Mouse (Mus musculus) retina, adult 2 months (tissue): Measurements from ENCODE around the gene Igf2bp2.

Experiments used
- DNase-seq: peaks from one replicate; pipeline ENCODE4 v3.0.0-alpha.2; 2012; ENCODE audit warnings: low read depth, low spot score

The Igf2bp2 gene

DNA sequence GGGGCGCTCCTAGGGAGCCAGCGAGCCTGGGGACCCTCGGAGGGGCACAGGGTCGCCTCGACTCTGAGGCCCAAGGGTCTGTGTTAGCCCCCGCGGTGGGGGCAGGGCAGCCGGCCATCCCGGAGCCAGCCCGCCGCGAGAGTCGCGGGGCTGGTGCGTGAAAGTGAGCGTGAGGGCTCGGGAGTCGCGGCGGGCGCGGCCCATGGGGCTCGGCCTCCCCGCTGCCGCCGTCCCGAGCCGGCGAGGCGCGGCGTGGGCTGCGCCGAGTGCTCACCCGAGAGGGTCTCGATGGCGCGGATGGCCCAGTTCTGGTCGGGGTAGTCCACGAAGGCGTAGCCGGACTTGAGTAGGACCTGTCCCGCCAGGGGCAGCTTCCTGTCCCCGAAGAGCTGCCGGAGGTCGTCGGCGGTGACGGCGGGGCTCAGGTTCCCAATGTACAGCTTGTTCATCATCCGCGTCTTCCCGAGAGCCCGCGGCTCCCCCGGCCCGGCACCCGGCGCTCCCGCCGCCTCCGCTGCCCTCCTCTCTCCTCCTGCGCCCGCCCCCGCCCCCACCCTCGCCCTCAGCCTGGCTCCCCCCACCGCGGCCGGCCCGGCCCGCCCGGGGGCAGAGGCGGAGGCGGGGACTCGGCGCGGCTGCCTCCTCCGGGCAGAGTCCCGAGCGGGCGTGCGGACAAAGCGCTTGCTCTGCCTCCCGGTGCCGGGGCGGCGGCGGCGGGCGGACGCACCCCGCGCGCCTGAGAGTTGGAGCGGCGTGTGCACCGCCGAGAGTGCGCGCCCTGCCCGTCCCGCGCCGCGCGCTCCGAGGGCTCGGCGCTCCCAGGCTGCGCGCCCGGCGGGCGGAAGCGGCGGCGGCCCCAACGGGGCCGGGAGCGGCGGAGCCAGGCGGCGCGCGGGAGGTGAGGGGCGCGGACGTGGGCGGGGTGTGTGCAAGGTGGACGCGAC is at the start of gene Igf2bp2:
Igf2bp2 (minus strand) TSS at position 788 of the 944 bp plus-strand sequence.
- DNase-seq: no peak

DNA sequence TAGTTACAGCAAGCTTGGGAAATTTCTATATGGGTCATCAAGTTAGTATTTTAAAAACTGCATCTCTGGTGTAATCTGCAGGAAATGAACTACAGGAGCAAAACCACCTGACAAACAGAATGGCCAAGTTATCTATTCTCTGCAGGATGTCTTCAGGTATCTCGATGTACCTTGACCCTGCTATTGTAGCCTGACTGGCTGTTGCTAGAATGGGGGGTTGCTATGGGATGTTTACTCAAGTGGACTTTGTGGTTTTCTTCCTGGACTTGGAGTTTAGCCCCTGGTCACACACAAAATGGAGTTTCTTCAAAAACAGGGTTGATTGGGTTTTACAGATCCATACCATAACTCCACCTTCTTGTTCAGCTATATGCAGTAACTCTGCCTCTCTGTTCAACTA is 40.4 kb upstream of the Igf2bp2 start:
- DNase-seq: no peak

DNA sequence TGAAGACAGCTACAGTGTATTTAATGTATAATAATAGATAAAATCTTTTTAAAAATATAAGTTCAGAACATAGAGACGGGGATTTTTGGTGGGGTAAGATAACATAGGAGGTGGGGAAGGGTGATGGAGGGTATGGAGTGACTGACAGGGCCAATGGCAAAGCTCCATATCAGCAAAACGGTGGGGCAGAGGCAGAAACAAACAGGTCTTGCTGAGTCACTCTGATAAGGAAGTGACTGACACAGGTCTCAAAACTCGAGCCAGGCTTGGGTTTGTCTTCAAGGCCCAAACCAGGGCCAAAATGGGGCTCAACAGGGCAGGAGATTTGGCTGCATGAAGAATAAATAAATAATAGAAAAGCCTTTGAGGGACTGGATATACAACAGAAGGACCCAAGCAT is 38.8 kb upstream of the Igf2bp2 start:
- no peak for DNase-seq

DNA sequence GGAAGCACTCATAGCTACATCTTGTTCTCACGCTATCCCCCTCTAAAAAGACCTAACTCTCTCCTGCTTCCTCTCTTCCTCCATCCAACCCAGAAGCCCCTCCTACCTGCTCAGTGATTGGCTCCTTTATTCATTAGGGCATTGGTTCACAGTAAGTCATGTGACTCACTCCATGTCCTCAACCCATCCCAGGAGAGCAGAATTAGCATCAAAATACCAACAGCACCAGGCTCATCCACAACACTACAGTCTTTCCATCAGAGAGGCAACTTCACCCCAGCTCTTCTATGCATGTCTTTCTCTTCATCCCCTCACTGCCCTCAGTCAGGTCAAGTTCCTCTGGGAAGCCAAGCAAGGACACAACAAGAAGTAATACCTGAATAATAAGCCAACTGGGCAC is 37.4 kb upstream of the Igf2bp2 start:
- no peak for DNase-seq

DNA sequence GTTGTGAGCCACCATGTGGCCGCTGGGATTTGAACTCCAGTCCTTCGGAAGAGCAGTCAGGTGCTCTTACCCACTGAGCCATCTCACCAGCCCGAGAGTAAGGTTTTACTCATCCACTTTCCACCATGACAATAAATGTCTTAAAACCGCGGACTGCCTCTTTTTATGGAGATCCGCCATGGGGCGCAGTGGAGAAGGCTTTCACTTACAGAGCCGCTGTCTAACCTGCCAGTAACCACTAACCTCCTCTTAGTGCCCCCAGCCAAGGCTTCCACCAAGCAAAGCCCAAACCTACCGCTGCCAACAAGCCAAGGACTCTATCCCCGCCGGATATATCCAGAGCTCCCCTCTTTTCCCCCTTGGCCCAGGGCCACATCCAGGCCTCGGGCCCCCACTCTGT is 24.3 kb upstream of the Igf2bp2 start:
- no peak for DNase-seq

DNA sequence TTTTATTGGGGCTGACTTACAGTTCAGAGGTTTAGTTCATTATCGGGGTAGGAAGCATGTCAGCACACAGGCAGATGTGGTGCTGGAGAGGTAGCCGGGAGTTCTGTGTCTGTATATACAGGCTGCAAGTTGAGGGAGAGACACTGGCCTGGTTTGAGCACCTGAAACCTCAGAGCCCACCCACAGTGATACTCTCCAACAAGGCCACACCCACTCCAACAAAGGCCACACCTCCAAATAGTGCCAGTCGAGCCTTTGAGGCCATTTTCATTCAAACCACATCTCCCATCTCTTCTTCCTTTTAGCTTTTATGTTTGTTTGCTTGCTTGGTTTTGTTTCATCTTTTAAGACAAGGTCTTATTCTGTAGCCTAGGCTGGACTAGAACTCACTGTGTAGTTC is 22.3 kb upstream of the Igf2bp2 start:
- no peak for DNase-seq

DNA sequence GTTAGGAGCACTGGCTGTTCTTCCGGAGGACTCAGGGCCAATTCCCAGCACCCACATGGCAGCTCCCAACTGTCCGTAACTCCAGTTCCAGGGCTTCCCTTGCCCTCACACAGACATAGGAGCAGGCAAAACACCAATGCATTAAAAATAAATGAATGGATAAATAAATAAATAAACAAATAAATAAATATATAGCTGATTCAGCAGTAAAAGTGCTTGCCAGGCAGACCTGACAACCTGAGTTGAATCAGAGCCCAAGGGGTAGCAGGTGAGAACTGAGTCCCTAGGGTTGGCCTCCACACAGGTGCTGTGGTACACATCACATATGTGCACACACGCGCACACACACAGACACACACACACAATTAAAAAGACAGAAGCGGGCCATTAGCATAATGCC is 21.0 kb upstream of the Igf2bp2 start:
- DNase-seq: no peak

DNA sequence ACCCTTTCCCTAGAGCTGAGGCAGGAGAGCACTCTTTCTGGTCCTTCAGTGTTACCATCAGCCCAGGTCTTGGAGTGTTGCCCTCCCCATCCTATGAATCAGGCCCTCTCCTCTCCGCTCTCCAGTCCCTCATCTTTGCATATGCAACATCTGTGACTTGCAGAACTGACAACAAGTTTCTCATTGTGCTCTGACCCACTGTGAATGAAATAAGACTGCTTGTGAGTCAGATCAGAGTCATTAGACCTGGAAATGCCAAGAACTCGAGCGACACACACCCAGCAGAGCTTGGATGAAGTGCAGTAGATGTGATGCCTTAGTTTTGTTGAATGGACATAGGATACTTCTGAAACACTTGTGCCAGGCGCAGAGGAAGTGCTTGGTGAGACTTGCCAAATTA is 19.2 kb upstream of the Igf2bp2 start:
- DNase-seq: no peak

DNA sequence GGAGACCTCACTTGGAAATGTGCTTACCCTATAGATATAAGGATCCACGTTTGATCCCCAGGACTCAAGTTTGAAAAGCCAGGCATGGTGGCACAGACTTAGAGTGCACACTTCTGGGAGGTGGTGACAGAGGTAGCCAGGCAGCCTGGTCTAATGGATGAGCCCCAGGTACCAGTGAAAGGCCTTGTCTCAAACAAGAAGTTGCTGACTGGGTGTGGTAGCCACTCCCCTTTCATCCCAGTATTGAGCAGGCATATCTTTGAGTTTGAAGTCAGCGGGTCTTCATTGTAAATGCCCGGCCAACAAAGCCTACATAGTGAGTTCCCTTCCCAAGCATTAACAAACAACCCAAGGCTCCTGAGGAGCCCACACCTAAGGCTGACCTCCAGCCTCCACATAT is 15.7 kb upstream of the Igf2bp2 start:
- no peak for DNase-seq

DNA sequence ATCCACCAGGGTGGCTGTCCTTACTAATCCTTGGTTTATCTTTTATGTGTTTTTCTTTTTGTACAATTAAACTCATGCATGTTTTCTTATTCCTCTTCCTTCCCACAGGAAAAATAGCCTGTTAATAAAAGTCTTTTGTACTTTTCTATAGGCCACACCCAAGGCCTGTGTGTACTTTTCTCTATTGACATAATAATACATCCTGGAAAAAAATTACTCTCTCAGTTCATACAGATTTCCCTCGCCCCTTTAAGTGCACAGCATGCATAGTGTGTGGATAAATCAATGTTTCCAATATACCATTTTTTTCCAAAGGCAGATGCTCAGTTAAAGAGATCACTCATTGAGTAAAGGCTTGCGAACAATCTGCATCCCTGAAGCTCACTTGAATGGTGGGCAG is 14.9 kb upstream of the Igf2bp2 start:
- no peak for DNase-seq

DNA sequence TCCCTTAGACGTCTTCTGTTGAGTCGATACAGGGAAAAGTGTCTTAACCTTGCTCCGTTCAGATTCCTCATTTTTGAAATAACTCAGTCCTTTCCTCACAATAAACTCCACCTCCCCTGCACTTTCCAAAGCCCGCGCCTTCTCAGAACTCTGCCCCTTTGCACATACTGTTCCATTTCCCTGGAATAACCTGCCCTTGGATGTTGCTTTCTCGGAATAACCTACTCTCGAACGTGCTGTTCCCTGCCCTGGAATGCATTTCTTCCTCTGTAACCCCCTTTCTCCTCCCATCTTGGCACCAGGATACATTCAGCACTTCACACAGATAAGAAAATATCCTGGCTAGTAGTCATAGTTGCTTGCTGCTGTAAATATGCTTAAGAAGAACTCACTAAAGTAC is 5.6 kb upstream of the Igf2bp2 start:
- DNase-seq: no peak

DNA sequence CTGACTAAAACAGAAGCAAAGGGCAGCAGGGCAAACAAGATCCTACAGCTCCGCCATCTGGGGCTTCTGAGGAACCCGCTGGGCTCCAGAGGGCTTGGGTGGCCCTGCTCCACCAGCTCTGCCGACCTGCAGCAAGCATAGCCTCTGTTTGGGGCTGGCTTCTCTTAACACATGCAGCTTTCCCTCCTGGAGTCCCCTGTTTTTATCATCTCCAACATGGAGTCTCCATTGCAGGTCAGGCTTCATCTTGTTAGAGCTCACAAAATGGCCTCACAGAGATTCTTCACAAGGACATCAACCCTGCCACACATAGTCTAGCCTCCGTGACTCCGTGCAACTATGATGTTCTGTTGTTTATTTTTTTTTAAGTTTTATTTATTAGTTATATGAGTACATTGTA is 2.5 kb upstream of the Igf2bp2 start:
- no peak for DNase-seq

DNA sequence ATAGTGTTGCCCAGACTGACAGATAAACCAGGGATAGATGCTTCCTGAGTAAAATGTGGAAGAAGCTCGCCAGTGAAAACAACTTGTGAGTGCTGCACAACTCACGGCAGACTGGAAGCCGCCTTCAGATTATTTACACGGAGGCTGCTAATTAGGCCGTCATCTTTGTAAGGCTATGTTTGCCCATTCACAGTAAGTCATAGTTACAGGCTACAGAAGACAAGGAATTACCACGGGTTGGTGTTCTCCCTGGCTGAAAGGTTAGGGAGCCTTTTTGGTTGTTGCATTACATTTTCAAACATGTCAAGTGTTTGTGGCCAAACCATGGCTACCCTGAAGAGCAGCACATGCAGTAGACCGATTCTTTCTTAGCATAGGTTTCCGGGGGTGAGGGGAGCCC is 1.3 kb upstream of the Igf2bp2 start:
- DNase-seq: no peak

DNA sequence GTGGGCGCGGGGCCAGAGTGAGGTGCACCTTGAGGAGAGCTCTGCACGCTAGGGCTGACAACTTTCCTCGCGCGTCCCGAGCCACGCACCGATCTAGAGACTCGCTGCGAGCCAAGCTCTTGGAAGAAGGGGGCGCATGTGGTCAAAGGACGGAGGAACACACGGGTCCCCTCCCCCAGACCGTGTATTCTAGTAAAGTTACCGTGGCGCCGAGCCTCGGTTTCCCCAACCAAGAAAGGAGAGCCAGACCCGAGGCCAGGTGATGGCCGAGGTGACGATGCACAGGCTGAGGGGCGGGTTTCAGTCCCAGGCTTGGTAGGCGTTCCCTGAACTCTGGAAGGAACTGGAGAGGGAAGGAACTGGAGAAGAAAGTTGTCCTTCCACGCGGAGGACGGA is 355 bp upstream of the Igf2bp2 start:
- DNase-seq: no peak

DNA sequence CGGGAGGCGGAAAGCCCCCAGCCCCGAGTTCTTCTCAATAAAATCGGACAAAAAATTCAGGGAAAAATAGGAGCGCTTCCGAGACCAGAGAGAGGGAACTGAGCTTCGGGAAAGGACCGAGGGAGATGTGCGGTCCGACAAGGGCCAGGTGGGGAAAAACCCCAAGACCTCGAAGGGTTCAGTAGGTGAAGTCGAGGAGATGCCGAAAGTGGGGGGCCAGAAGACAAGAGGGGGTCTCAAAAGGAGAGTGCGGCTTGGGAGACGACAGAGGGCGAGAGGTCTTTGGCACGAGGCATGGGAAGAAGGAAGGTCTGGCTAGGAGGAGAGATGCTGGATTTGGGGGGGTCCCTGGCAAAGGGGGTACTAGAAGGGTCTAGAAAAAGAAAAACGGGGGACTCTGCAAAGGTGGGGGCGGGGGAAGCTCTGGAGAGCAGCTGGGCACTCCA is 1.0 kb downstream of the Igf2bp2 start:
- no peak for DNase-seq

DNA sequence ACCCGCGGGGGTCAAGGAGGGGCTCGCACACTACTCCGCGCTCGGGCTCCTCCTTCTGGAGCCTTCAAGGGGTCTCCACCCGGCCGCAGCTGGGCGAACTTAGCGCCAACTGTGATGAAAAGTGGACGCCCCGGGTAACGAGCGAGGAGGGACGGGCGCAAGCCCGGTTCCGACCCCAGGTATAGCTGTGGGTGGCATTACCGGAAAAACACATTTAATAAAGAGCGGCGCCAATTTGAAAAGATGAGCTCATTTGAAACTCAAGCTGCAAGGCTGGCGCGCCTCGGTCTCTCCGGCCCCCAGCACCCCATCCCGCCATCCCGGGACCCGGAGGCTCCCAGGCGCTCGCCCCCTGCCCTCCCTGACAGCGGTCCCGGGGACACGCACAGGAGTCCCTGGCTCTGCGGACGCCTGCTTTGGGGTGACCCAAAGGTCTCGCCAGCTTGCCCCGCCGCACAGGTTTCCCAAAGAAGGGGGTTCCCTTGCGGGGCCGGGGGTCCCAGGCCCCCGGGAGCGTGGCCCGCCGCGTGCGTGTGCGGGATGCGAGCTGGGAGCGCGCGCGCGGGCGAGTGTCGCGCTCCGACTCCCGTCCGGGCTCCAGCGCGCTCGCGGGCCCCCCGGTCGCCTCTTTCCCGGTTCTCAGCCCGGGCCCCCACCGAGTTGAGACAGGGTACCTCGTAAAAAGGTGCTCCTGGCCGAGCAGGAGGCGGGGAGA is 1.6 kb downstream of the Igf2bp2 start:
- DNase-seq: no peak

DNA sequence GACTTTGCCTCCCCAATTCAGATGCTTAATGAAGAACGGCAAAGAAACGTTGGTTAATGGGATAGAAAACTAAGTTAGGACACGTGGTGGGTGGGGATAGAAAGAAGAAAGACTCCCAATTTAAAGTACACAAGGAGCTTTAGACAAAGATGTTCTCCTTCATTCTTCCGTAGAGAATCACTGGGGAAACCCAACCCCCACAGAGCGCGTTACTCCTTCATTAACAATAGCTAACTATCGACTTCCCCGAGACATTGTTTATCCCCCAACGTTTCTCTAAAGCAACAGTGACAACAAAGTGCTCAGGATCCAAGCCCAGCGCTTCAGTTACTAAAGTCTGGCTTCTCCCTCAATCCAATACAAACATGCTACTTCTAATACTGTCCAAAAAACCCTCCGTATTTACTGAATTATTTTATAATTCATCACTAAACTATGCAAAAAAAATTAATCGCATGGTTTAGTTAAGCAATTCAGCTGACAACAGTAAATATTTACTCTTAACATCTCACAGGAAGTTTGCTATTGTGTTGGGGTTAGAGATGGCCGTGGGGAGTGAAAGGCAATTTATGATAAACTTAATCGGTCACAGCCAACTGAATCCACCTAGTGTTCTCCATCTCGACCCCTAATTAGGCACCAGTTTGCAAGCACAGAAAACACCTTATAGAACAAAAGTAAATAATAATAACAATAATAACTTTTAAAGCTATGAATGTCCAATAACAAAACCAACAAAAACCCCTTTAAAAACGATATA is 2.5 kb downstream of the Igf2bp2 start:
- no peak for DNase-seq

DNA sequence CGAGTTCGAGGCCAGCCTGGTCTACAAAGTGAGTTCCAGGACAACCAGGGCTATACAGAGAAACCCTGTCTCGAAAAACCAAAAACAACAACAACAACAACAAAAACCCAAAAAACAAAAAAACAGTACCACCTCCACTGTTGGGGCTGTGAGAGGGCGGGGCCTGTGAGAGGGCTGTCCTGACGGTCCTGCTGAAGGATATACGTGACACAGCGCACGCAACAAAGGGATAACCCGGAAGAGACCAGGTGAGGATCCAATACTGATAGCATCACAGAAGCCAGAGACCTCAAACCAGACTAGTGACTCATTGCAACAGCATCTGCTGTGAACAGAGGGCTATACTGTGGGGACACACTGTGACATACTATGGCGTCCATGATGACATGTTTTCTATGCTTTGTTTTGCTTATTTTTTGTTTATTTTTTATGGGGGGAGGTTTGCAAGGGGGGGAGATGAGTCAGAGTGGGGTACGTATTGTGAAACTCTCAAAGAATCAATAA is 10.1 kb downstream of the Igf2bp2 start:
- no peak for DNase-seq

DNA sequence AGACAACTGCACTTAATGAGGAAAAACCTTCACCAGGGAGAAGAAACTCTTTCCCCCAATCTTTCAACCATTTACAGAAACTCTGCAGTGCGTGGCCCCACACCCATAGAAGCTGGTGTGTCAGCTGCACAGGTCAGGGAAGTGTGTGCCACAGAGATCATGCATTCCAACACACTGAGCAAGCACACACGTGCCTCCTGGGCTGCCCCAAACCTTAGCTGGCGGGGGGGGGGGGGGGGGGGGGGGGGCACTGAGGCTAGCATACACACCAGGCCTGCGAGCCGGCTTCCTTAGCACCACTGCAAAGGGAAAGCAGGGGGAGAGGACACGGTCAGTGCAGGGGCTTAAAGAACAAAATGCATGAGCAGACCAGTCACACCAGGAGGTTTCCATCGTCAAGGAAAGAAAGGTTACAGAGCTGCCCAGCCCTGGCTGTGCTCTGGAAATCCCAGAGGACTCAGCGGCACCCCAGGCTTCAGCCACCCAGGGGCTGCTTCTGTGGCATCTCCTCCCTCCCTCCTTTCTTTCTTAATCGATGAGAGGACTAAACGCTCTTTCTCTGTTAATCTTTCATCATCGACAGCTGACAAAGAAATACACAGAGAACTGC is 11.3 kb downstream of the Igf2bp2 start:
- no peak for DNase-seq

DNA sequence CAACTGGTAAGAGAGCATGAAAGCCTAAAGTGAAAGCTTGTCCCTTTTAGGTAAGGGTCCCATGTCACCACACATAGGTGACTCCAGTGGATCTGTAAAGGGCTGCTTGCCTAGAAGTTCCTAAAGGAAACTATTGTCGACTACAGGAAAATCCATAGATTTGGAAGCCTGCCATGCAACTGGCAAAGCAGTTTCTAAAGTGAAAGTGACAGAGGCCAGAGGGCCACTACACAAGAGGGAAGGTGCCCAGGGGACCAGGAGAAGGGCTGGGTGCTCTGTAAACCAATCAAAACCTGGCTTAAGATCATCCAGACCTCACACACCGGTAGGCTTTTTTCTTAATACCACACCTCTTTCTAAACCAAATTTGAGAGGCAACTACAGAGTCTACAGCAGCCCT is 12.7 kb downstream of the Igf2bp2 start:
- no peak for DNase-seq

DNA sequence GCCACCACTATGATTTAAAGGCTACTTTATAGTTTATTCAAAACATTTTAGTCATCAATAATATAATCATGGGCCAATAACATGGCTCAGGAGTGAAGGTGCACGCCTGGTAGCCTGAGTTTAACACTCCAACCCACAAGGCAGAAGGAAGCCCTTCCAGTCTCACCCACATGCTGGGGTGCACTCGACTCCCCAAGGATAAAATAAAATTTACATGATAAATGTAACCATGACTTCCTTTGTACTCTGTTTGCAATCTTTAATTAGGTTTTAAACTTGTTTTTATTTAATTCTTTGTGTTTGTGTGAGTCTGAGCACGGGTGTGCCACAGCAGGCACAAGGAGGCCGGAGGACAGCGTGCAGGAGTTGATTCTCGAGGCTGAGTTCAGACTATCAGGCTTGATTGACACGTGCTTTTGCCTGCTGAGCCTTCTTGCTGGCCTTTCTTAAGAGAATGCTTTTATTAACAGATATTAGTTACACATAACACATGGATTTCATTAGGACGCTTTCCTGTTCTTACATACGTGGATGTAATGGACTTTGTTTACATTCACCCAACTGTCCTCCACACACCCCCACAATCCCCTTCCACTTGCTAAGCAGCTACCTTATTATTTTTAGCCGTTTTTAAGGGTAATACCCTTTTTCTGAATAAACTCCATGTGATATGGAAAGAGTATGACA is 13.3 kb downstream of the Igf2bp2 start:
- no peak for DNase-seq
